Mouse (Mus musculus) thymus, postnatal 0 days (tissue): ENCODE measurements around the gene Stk10. TPM values are rescaled to one million over a fixed set of nuclear protein-coding genes. Genes with fewer than 3 reads are reported as not detected.

ENCODE experiments used
- DNase-seq: peaks from one replicate; pipeline ENCODE4 v3.0.0-alpha.2; 2015; ENCODE audit warnings: low spot score
- polyA plus RNA-seq: library from polyadenylated mRNA; unstranded; fragments of >200 nt; fragmentation: Nextera tagmentation; extraction: Ambion mirVana; gene quantifications from 2 replicates; pipeline ENCODE4 v1.2.1, GENCODE M21; 2015

Gene Stk10
- polyA plus RNA-seq, 1 experiment from 2014 or later: 12.9 TPM

- no peak for DNase-seq
Measured at GRCm38 (mm10) chr11:32524122-32524920, 8.8 kb upstream of the Stk10 start.

GRCm38 (mm10) chr11:32527006-32527405 is 6.1 kb upstream of the Stk10 start:
- DNase-seq: no peak

GRCm38 (mm10) chr11:32530151-32530550 is 3.0 kb upstream of the Stk10 start:
- peak; percentile 40 for DNase-seq

GRCm38 (mm10) chr11:32531871-32532764 is 987 bp upstream of the Stk10 start, which contains the start of gene Efcab9:
TSS of gene Efcab9 (minus strand) at chr11:32532081.
- no peak for DNase-seq

GRCm38 (mm10) chr11:32533482-32534261 is 567 bp downstream of the Stk10 start:
- peak; percentile 77 for DNase-seq

GRCm38 (mm10) chr11:32534453-32535075 is 1.5 kb downstream of the Stk10 start:
- DNase-seq: no peak

GRCm38 (mm10) chr11:32535646-32536045 is 2.5 kb downstream of the Stk10 start:
- no peak for DNase-seq

- no peak for DNase-seq
Measured at GRCm38 (mm10) chr11:32536954-32537353, 3.8 kb downstream of the Stk10 start.

- no peak for DNase-seq
Measured at GRCm38 (mm10) chr11:32538435-32538834, 5.3 kb downstream of the Stk10 start.

GRCm38 (mm10) chr11:32538846-32539245 is 5.7 kb downstream of the Stk10 start:
- no peak for DNase-seq

GRCm38 (mm10) chr11:32539717-32540116 is 6.6 kb downstream of the Stk10 start:
- no peak for DNase-seq

- DNase-seq: no peak
Measured at GRCm38 (mm10) chr11:32540463-32540862, 7.4 kb downstream of the Stk10 start.

GRCm38 (mm10) chr11:32542181-32542580 is 9.1 kb downstream of the Stk10 start:
- no peak for DNase-seq

GRCm38 (mm10) chr11:32542687-32543411 is 9.7 kb downstream of the Stk10 start:
- DNase-seq: peak; percentile 88

GRCm38 (mm10) chr11:32544041-32544440 is 10.9 kb downstream of the Stk10 start:
- no peak for DNase-seq

- DNase-seq: no peak
Measured at GRCm38 (mm10) chr11:32544497-32544896, 11.4 kb downstream of the Stk10 start.

GRCm38 (mm10) chr11:32545605-32546004 is 12.5 kb downstream of the Stk10 start:
- DNase-seq: no peak

GRCm38 (mm10) chr11:32546483-32546882 is 13.4 kb downstream of the Stk10 start:
- DNase-seq: no peak

GRCm38 (mm10) chr11:32547391-32547947 is 14.4 kb downstream of the Stk10 start:
- DNase-seq: no peak

GRCm38 (mm10) chr11:32548240-32548639 is 15.1 kb downstream of the Stk10 start:
- no peak for DNase-seq
